Mouse (Mus musculus) thymus, adult 2 months (tissue): Measurements from ENCODE around the gene Tril. TPM values are rescaled to one million over a fixed set of nuclear protein-coding genes. Genes with fewer than 3 reads are reported as not detected.

Source experiments
- DNase-seq: peaks from one replicate; pipeline ENCODE4 v3.0.0; 2021
- H3K27ac ChIP-seq: fragments of 200-500 bp; 2 replicates; pipeline ENCODE4 v1.5.1; 2012; ENCODE audit warnings: low read length, control low read depth; ENCODE audit not compliant: control insufficient read depth, insufficient read depth
- H3K27me3 ChIP-seq: fragments of 200-500 bp; 2 replicates; pipeline ENCODE4 v1.6.1; 2012; ENCODE audit warnings: mild to moderate bottlenecking, low read length, moderate library complexity, mixed read lengths; ENCODE audit not compliant: control insufficient read depth, insufficient read depth
- H3K36me3 ChIP-seq: fragments of 200-500 bp; 2 replicates; pipeline ENCODE4 v1.6.1; 2012; ENCODE audit warnings: mild to moderate bottlenecking, low read length, moderate library complexity; ENCODE audit not compliant: control insufficient read depth, insufficient read depth
- H3K4me1 ChIP-seq: fragments of 200-500 bp; replicated peaks from 2 replicates; pipeline ENCODE4 v1.6.1; 2012; ENCODE audit warnings: low read length; ENCODE audit not compliant: control insufficient read depth, insufficient read depth
- H3K4me3 ChIP-seq: fragments of 200-500 bp; 2 replicates; pipeline ENCODE4 v1.5.1; 2012; ENCODE audit warnings: mild to moderate bottlenecking, low read length, control low read depth, moderate library complexity; ENCODE audit not compliant: control insufficient read depth, insufficient read depth
- CTCF ChIP-seq: fragments of 200-500 bp; IDR thresholded peaks from 2 replicates; pipeline ENCODE4 v1.5.1; 2012; ENCODE audit warnings: mild to moderate bottlenecking, control low read depth, low read length, moderate library complexity, borderline replicate concordance; ENCODE audit not compliant: control insufficient read depth, poor library complexity, insufficient read depth; ENCODE audit errors: extremely low read depth
- POLR2A ChIP-seq: fragments of 200-500 bp; IDR thresholded peaks from 2 replicates; pipeline ENCODE4 v1.6.1; 2012; ENCODE audit warnings: mild to moderate bottlenecking, low read length, control low read depth, moderate library complexity; ENCODE audit not compliant: control insufficient read depth, poor library complexity, insufficient read depth; ENCODE audit errors: extremely low read depth
- WGBS: fragments of 180-500 bp; shearing (Covaris S2); methylation state at CpG from one replicate; pipeline ENCODE4 v1.1.7; 2018; 5-methylcytosine and 5-hydroxymethylcytosine counted together
- polyA plus RNA-seq: library from polyadenylated mRNA; depleted of rRNA; stranded (reverse); fragments of >200 nt; gene quantifications from 2 replicates; pipeline ENCODE4 v1.2.3, GENCODE M21; 2012; rRNA removed

The Tril gene
- polyA plus RNA-seq, 1 experiment: 2.3 TPM

GRCm38 (mm10) chr6:53768275-53768674 lies 52.4 kb downstream of the Tril start:
- TF ChIP-seq CTCF (no peak), POLR2A (no peak)
- Histone ChIP-seq H3K4me3 (no peak overlapping the region), H3K27ac (no peak overlapping the region), H3K36me3 (no peaks in the 10 kb centered on the region), H3K4me1 (no peaks in the 10 kb centered on the region), H3K27me3 (no peaks in the 10 kb centered on the region)
- DNase-seq: no peak
- WGBS: 97% methylated on average over 4 of the region's 4 CpGs

- WGBS: 48% methylated on average over 10 of the region's 10 CpGs
- TF ChIP-seq POLR2A (no peak), CTCF (no peak)
- Histone ChIP-seq H3K4me1 (no peaks in the 10 kb centered on the region), H3K4me3 (no peak overlapping the region), H3K27ac (no peak overlapping the region), H3K27me3 (no peaks in the 10 kb centered on the region), H3K36me3 (no peaks in the 10 kb centered on the region)
- DNase-seq: no peak
These were observed 54.3 kb downstream of the Tril start for GRCm38 (mm10) chr6:53766243-53766915.

- H3K36me3 ChIP-seq: no peaks in the 10 kb centered on the region
- 65% methylated on average over 8 of the region's 8 CpGs for WGBS
- H3K4me3 ChIP-seq: no peak overlapping the region
- TF ChIP-seq POLR2A (no peak), CTCF (no peak)
- no peak for DNase-seq
- H3K27ac ChIP-seq: no peak overlapping the region
- H3K4me1 ChIP-seq: no peaks in the 10 kb centered on the region
- no peaks in the 10 kb centered on the region for H3K27me3 ChIP-seq
These were observed 54.9 kb downstream of the Tril start for GRCm38 (mm10) chr6:53765731-53766130.

Other genes starting within 250 kb of the Tril start
- gene Cpvl, start 157.8 kb upstream of the Tril start, polyA plus RNA-seq: not detected in 2 replicates
- gene Chn2, start 218.7 kb upstream of the Tril start, polyA plus RNA-seq: 6.1 and 7.6 TPM in 2 replicates